Mouse (Mus musculus) retina, adult 2 months (tissue): ENCODE data around the gene Serpina5.

Experiments
- DNase-seq: peaks from one replicate; pipeline ENCODE4 v3.0.0-alpha.2; 2012; ENCODE audit warnings: low read depth, low spot score

Gene Serpina5

GRCm38 (mm10) chr12:104127696-104128095 lies 26.8 kb downstream of the Serpina5 start, which contains the start of gene Serpina3b:
TSS of gene Serpina3b (plus strand) at chr12:104127996.
- DNase-seq: no peak

DNA sequence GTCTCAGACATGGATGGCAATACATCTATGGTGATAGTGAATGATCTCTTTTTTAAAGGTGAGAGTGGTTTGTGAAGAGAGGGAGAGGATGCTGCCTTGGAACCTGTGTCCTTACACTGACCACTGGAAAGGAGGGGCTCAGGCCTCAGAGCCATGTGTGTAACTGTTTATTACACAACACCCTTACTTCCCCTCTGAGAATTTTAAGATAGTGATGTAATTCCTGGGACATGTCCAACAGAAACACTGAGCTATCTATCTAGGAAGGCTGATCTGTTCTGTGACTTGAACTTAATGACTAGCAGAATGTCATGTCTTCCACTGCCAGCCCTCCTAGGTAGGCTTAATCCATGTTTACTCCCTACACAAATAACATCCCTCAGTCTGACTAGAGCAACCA lies 30.1 kb downstream of the Serpina5 start:
- DNase-seq: no peak

GRCm38 (mm10) chr12:104138216-104138615 lies 37.3 kb downstream of the Serpina5 start:
- no peak for DNase-seq

DNA sequence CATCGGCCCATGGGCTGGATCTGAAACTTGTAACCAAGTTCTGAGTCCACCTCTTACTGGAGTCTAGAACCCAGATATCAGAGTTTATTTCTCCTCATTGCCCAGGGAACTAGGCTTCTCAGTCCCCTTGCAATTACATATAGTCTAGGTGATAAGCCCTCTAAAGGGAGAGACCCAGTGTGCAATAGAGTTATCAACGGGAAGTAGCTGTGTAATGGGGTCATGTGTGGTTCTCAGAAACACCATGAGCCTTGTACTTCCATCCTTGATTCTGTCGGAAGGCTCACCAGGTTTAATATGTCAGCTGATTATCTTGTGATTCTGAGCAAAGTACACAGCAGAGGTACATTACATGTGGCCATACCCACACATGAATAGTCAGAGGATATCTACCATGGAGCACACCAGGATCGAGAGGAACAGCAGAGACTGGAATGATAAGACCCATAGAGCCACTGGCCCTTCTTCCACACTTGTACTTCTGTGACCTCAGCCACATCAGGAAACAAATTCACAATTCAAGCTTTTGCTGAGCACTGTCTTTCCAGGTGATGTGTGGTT lies 39.7 kb downstream of the Serpina5 start:
- DNase-seq: no peak

GRCm38 (mm10) chr12:104141506-104141905 lies 40.6 kb downstream of the Serpina5 start:
- DNase-seq: no peak

- DNase-seq: no peak
Observed at GRCm38 (mm10) chr12:104142427-104142826, 41.5 kb downstream of the Serpina5 start.

- DNase-seq: no peak
Observed at GRCm38 (mm10) chr12:104143286-104143685, 42.4 kb downstream of the Serpina5 start.

DNA sequence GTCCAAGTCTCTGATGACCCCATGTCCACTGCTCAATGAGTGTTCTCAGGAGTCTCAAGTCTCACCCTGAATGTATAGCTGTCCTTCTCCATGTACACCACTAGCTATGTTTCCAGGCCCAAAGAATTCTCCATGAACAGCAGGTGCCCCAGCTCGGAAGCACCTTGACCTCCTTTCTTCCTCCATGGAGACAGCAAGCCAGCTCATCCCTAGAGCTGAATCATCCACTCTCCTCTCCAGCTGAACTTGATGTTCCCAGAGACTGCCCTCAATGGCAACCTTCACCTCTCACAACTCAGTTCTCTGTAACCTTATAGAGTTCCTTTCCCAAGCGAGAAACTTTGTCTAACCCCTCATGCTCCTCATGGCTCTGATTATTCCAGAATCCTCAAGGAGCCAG lies 44.7 kb downstream of the Serpina5 start:
- DNase-seq: no peak

GRCm38 (mm10) chr12:104151989-104152388 lies 51.1 kb downstream of the Serpina5 start:
- DNase-seq: no peak

DNA sequence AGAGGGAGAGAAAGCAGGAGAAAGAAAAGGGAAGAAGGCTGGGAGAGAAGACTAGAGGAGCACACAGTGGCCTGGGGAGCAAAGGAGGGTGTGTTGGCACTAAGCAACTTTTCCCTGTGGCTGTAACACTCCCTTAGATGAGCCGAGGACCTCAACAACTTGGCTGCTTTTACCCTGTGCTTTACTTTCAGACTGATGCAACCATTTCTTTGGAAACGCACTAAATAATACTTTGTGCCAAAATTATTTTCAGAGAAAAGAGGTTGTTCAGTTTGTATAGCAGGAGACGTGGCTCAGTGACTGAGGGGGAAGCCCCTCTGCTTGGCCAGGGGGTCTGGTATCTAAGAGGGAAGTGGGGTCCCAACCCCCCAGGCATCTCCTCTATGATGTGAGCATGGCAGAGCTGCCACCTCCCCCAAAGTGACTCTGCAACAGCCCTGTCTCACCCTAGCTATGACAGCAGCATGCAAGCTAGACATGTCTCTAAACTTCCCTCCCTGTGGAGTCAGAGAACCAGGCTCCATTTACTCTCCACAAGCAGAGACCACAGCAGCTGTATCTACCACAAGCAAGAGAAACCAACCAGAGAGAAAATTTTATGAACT lies 52.2 kb downstream of the Serpina5 start:
- no peak for DNase-seq

DNA sequence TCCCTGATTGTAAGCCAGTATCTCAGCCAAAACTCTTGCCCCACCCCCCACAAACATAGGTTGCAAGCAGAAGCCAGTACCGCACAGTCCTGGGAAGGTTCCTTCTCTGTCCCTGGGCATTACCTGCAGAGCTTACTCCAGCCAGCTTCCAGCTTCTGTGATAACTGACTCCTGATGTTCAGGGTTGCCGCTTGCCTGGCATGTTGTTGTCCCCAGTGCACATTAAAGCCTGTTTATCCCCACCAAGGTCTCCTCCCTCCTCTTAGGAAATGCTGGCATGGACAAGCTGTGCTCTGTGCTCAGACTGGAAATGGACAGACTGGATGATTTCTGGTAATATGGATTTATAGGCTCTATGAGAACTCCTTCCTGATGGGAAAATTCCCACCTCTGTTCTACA lies 52.7 kb downstream of the Serpina5 start, which contains the start of gene Serpina3c:
Gene Serpina3c (minus strand): TSS at position 215 of the 400 bp plus-strand sequence.
- DNase-seq: no peak
